Mouse (Mus musculus) ES-E14 (cell line): ENCODE data around the gene Ube2g2. TPM values are rescaled to one million over a fixed set of nuclear protein-coding genes. Genes with fewer than 3 reads are reported as not detected.

ENCODE experiments used
- DNase-seq: peaks from one replicate; pipeline ENCODE4 v3.0.0-alpha.2; 2013; ENCODE audit warnings: low read depth, low spot score
- H3K27ac ChIP-seq: 2 replicates; pipeline ENCODE4 v1.5.1; 2012; ENCODE audit warnings: low read depth, mild to moderate bottlenecking, low read length, moderate library complexity, mixed read lengths; ENCODE audit not compliant: poor library complexity, insufficient read depth, severe bottlenecking
- H3K36me3 ChIP-seq: 2 replicates; pipeline ENCODE4 v1.6.1; 2012; ENCODE audit warnings: mild to moderate bottlenecking, low read length, moderate library complexity, mixed read lengths; ENCODE audit not compliant: control insufficient read depth, poor library complexity, insufficient read depth, severe bottlenecking
- H3K4me1 ChIP-seq, 2 experiments: fragments of 150-350 bp in 1 of 2; sonication (generic) in 1 of 2; 2 replicates each; pipeline ENCODE4 v1.6.1; 2012; ENCODE audit warnings: low read length in 2 of 2, mild to moderate bottlenecking in 1 of 2, mixed read lengths in 1 of 2; ENCODE audit not compliant: control insufficient read depth in 2 of 2, insufficient read depth in 2 of 2, poor library complexity in 1 of 2
- H3K4me3 ChIP-seq, 2 experiments: fragments of 150-350 bp in 1 of 2; sonication (generic) in 1 of 2; 2 replicates each; pipeline ENCODE4 v1.5.1; 2012; ENCODE audit warnings: low read length in 2 of 2, low read depth in 1 of 2, mild to moderate bottlenecking in 1 of 2, mixed read lengths in 1 of 2; ENCODE audit not compliant: insufficient read depth in 1 of 2, poor library complexity in 1 of 2, severe bottlenecking in 1 of 2
- H3K9ac ChIP-seq: 2 replicates; pipeline ENCODE4 v1.6.1; 2012; ENCODE audit warnings: low read depth, mild to moderate bottlenecking, low read length, mixed read lengths; ENCODE audit not compliant: poor library complexity, insufficient read depth, severe bottlenecking
- H3K9me3 ChIP-seq: fragments of 150-350 bp; sonication (generic); 2 replicates; pipeline ENCODE4 v1.6.1; 2012; ENCODE audit warnings: low read depth, mild to moderate bottlenecking, low read length; ENCODE audit not compliant: control insufficient read depth, insufficient read depth
- CHD2 ChIP-seq: IDR thresholded peaks from 2 replicates; pipeline ENCODE4 v1.6.1; 2014; ENCODE audit warnings: mild to moderate bottlenecking, low read depth, low read length, inconsistent platforms
- HCFC1 ChIP-seq: IDR thresholded peaks from 2 replicates; pipeline ENCODE4 v1.6.1; 2012; ENCODE audit warnings: low read length, inconsistent platforms, borderline replicate concordance; ENCODE audit not compliant: insufficient read depth
- MAFK ChIP-seq: IDR thresholded peaks from 2 replicates; pipeline ENCODE4 v1.6.1; 2014; ENCODE audit warnings: mild to moderate bottlenecking, low read depth, low read length, inconsistent platforms; ENCODE audit not compliant: insufficient read depth
- ZC3H11A ChIP-seq: IDR thresholded peaks from 2 replicates; pipeline ENCODE4 v1.6.1; 2012; ENCODE audit warnings: low read depth, mild to moderate bottlenecking, inconsistent platforms, low read length, borderline replicate concordance
- ZNF384 ChIP-seq: IDR thresholded peaks from 2 replicates; pipeline ENCODE4 v1.6.1; 2012; ENCODE audit warnings: low read depth, low read length, inconsistent platforms
- in situ Hi-C, 2 experiments: fragments of 600-800 bp; cut with MboI; formaldehyde crosslinking; loops; one replicate each; pipeline ENCODE4 v1.15.1; 2025; ENCODE audit warnings: low sequenced_read_pairs in 2 of 2, inconsistent platforms in 1 of 2; ENCODE audit not compliant: unreplicated experiment in 2 of 2
- total RNA-seq: library from RNA; depleted of rRNA; stranded (reverse); fragments of 300-350 nt; gene quantifications from 2 replicates; pipeline ENCODE4 v1.2.3, GENCODE M21; 2012

Gene Ube2g2
- total RNA-seq, 1 experiment: 32.7 TPM

- no peaks in the 10 kb centered on the region for H3K4me1 ChIP-seq
- DNase-seq: no peak
- in situ Hi-C loops: no loop called here
- H3K4me3 ChIP-seq: no peak overlapping the region
- no peak overlapping the region for H3K27ac ChIP-seq
- TF ChIP-seq CHD2: no peak
- H3K9me3 ChIP-seq: no peaks in the 10 kb centered on the region
- peaks cover 30% of the 10 kb centered on the region for H3K36me3 ChIP-seq
- no peak overlapping the region for H3K9ac ChIP-seq
Measured at GRCm38 (mm10) chr10:77636234-77636922, 14.3 kb downstream of the Ube2g2 start.

- no peak overlapping the region for H3K9ac ChIP-seq
- H3K27ac ChIP-seq: no peak overlapping the region
- no peak for DNase-seq
- no peak overlapping the region for H3K4me3 ChIP-seq
- peaks cover 39% of the 10 kb centered on the region for H3K36me3 ChIP-seq
- H3K9me3 ChIP-seq: no peaks in the 10 kb centered on the region
- TF ChIP-seq CHD2 (no peak), ZC3H11A (no peak)
- in situ Hi-C loops: no loop called here
- H3K4me1 ChIP-seq: no peaks in the 10 kb centered on the region
Measured at GRCm38 (mm10) chr10:77638956-77639355, 16.9 kb downstream of the Ube2g2 start.

- Histone ChIP-seq H3K9ac (no peak overlapping the region), H3K4me1 (no peaks in the 10 kb centered on the region), H3K9me3 (no peaks in the 10 kb centered on the region), H3K36me3 (peaks cover 36% of the 10 kb centered on the region), H3K27ac (no peak overlapping the region), H3K4me3 (no peak overlapping the region)
- in situ Hi-C loops: no loop called here
- no peak for DNase-seq
- no peak for TF ChIP-seq CHD2
- no peak for TF ChIP-seq HCFC1
- no peak for TF ChIP-seq ZNF384
- no peak for TF ChIP-seq MAFK
Measured at GRCm38 (mm10) chr10:77643160-77643559, 21.1 kb downstream of the Ube2g2 start.

DNA sequence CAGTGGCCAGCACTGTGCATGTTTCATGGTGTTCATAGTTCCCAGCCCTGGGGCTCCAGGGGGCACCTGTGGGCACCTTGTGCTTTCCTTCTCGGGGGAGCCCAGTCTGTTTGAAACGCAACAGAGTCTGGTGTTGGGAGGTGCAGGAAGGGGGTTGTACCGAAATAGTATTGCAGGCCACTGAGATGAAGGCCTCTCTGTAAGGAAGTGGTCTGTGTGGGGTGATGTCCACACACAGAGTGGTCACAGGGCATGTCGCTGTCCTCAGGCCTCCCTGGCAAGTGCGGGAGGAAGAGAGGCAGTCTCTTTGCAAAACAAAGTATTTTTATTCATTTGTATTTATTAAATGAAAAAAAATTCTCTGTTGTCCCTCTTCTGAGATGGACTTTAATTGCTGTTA lies 23.5 kb downstream of the Ube2g2 start:
- peaks cover 32% of the 10 kb centered on the region for H3K36me3 ChIP-seq
- H3K9me3 ChIP-seq: no peaks in the 10 kb centered on the region
- H3K4me3 ChIP-seq: no peak overlapping the region
- TF ChIP-seq HCFC1 (no peak), ZNF384 (no peak), MAFK (no peak), ZC3H11A (no peak), CHD2 (no peak)
- no peak overlapping the region for H3K27ac ChIP-seq
- DNase-seq: no peak
- H3K4me1 ChIP-seq: peaks cover 3 to 11% of the 10 kb centered on the region in 2 experiments; a peak in 2 of 4 replicates
- H3K9ac ChIP-seq: no peak overlapping the region
- in situ Hi-C loops: no loop called here

DNA sequence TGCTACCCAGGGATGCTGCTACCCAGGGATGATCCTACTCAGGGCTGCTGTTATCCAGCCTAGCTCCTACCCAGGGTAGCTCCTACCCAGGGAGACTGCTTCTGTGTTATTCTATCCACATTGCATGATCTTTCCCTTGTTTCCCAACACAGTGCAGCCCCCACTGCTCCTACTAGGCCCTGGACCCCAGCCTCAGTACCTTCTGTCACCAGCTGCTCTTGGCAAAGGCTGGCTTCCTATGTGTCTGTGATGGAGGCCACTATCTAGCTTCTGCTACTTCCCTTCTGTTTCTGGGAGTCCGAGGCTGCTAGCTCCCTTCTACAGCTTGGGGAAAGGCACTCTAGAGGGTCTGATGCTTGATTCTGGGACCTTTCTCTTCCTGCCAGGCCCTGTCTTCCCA lies 25.4 kb downstream of the Ube2g2 start:
- in situ Hi-C loops: no loop called here
- peaks cover 19% of the 10 kb centered on the region for H3K36me3 ChIP-seq
- H3K9ac ChIP-seq: no peak overlapping the region
- H3K27ac ChIP-seq: no peak overlapping the region
- peaks cover 3 to 14% of the 10 kb centered on the region in 2 experiments; a peak in 2 of 4 replicates for H3K4me1 ChIP-seq
- TF ChIP-seq ZNF384 (no peak), MAFK (no peak), CHD2 (no peak), HCFC1 (no peak), ZC3H11A (no peak)
- no peaks in the 10 kb centered on the region for H3K9me3 ChIP-seq
- H3K4me3 ChIP-seq: no peak overlapping the region
- no peak for DNase-seq
